ENCODE assay signal across 24 mouse cellular contexts in genomic region chr16:91780826-91781225, GRCm38 (mm10). TPM values are rescaled to one million over a fixed set of nuclear protein-coding genes. Genes with fewer than 3 reads are reported as not detected.
DNase-seq lines count a peak whose midpoint lies in the region; ATAC-seq and TF ChIP-seq lines count a peak whose summit lies in the region.
"Had no signal": no experiment of that assay in that cellular context is flagged by ENCODE, and none has a peak within 500 bp of the region (broad histone marks: within the 10 kb centered on the region; RNA-seq: fewer than 3 reads in every experiment).

No protein-coding gene starts in this region.

- no peak for TF ChIP-seq CTCF in thymus, adult 2 months (IDR thresholded peaks at IDR 0.05; ENCODE audit: borderline replicate concordance, control insufficient read depth, extremely low read depth, insufficient read depth, low read length, poor library complexity)

- peak; percentile 77 for ATAC-seq in inflammation-experienced regulatory T-cells, adult 6 months
- ATAC-seq in granulocyte monocyte progenitor cell, adult 5-6 weeks (replicated peaks; ENCODE audit: poor library complexity, severe bottlenecking), result no peak
- no peak for ATAC-seq in megakaryocyte-erythroid progenitor cell, adult 5-6 weeks (replicated peaks; ENCODE audit: low FRiP score, low TSS enrichment, poor library complexity, severe bottlenecking)
- ATAC-seq: intestine, embryonic 15.5 days; liver, postnatal 0 days; midbrain, embryonic 16.5 days; Patski had no signal

- no peak overlapping the region for H3K4me3 ChIP-seq in heart, embryonic 10.5 days
- no peak overlapping the region for H3K4me3 ChIP-seq in thymus, adult 2 months (ENCODE audit: control insufficient read depth, insufficient read depth, low read length)
- H3K4me3 ChIP-seq: heart, adult 2 months; hindbrain, embryonic 13.5 days; intestine, embryonic 15.5 days; kidney, embryonic 15.5 days; left cerebral cortex, adult 2 months; limb, embryonic 10.5 days had no signal

- H3K4me1 ChIP-seq in heart, embryonic 10.5 days, result peaks cover 11% of the 10 kb centered on the region; the same call in 1 of the 2 replicates
- H3K4me1 ChIP-seq in thymus, adult 2 months (replicated peaks; ENCODE audit: control insufficient read depth, insufficient read depth, low read length), result peaks cover 16% of the 10 kb centered on the region
- H3K4me1 ChIP-seq: intestine, embryonic 15.5 days; kidney, embryonic 15.5 days; limb, embryonic 10.5 days had no signal

- no peak overlapping the region for H3K27ac ChIP-seq in heart, embryonic 10.5 days
- no peak overlapping the region for H3K27ac ChIP-seq in thymus, adult 2 months (ENCODE audit: control insufficient read depth, insufficient read depth, low read length)
- H3K27ac ChIP-seq: heart, adult 2 months; intestine, embryonic 15.5 days; kidney, embryonic 15.5 days; left cerebral cortex, adult 2 months; limb, embryonic 10.5 days had no signal

- no peaks in the 10 kb centered on the region for H3K27me3 ChIP-seq in heart, embryonic 10.5 days (ENCODE audit: insufficient read depth, poor library complexity, severe bottlenecking)
- no peaks in the 10 kb centered on the region for H3K27me3 ChIP-seq in thymus, adult 2 months (ENCODE audit: control insufficient read depth, insufficient read depth, low read length)
- H3K27me3 ChIP-seq: hindbrain, embryonic 13.5 days; intestine, embryonic 15.5 days; kidney, embryonic 15.5 days; Patski had no signal

- H3K9me3 ChIP-seq in heart, embryonic 10.5 days, result no peaks in the 10 kb centered on the region
- H3K9me3 ChIP-seq: hindbrain, embryonic 13.5 days; intestine, embryonic 15.5 days; kidney, embryonic 15.5 days; limb, embryonic 10.5 days had no signal

- no peak for TF ChIP-seq POLR2A in thymus, adult 2 months (IDR thresholded peaks at IDR 0.05; ENCODE audit: control insufficient read depth, extremely low read depth, insufficient read depth, low read length, poor library complexity)

- peaks cover 20% of the 10 kb centered on the region; the same call in 1 of the 2 replicates for H3K36me3 ChIP-seq in heart, embryonic 10.5 days
- H3K36me3 ChIP-seq in thymus, adult 2 months (ENCODE audit: control insufficient read depth, insufficient read depth, low read length), result no peaks in the 10 kb centered on the region
- H3K36me3 ChIP-seq: intestine, embryonic 15.5 days had no signal

- WGBS in heart, embryonic 10.5 days, result 82% methylated on average over 3 of the region's 3 CpGs
- WGBS in thymus, adult 2 months, result 9% methylated on average over 3 of the region's 3 CpGs

- peak; percentile 17 for DNase-seq in heart, embryonic 10.5 days (ENCODE audit: low spot score)
- no peak for DNase-seq in heart, adult 8-10 months (ENCODE audit: low spot score)
- DNase-seq in thymus, adult 2 months, result peak; percentile 31
- no peak for DNase-seq in heart, postnatal 36 days
- DNase-seq: adrenal gland, postnatal 25 days; cerebellum, adult 11-12 months; cerebellum, postnatal 14 days; embryo, embryonic 11 days; gastrocnemius, postnatal 10 days; kidney, postnatal 4 days; layer of hippocampus, adult 9-11 months; liver, postnatal 0 days; right cerebral cortex, adult 18-20 months had no signal

- intact Hi-C loops in heart, postnatal 36 days (cut with DNase I), result no loop called here

RNA-seq across cellular contexts. Expression of gene Itsn1, which starts 51.7 kb away (rescaled TPM):
- polyA plus RNA-seq in heart, embryonic 10.5 days (2016; fragmentation: Nextera tagmentation; extraction: Ambion mirVana), result 26.0 and 26.5 TPM in 2 replicates
- total RNA-seq in heart, adult 8-10 months (2022), result 10 to 100 TPM; 50.2 to 64.1 (median 53.3) TPM
- polyA plus RNA-seq in inflammation-experienced regulatory T-cells, adult 6 months (2017; shearing (Covaris generic)), result 1 to 10 TPM in 2 of 3 experiments, under 1 TPM in 1; 0.74 to 4.1 (median 3.9) TPM
- 8.9 and 12.9 TPM in 2 replicates for polyA plus RNA-seq in thymus, adult 2 months (2012; rRNA removed)
- 9.3 and 10.7 TPM in 2 replicates for total RNA-seq in granulocyte monocyte progenitor cell, adult 5-6 weeks (2014; fragmentation: Nextera tagmentation)
- total RNA-seq in granulocyte monocyte progenitor cell, adult 5-6 weeks (2017), result 5.0 and 7.0 TPM in 2 replicates
- 24.0 and 27.8 TPM in 2 replicates for total RNA-seq in megakaryocyte-erythroid progenitor cell, adult 5-6 weeks (2014; fragmentation: Nextera tagmentation)
- 6.8 and 28.4 TPM in 2 replicates for total RNA-seq in megakaryocyte-erythroid progenitor cell, adult 5-6 weeks (2017)
- 10 to 100 TPM; 44.0 to 44.7 TPM for total RNA-seq in heart, postnatal 36 days (2021)

RNA-seq across cellular contexts. Expression of gene Cryzl1, which starts 52.1 kb away (rescaled TPM):
- polyA plus RNA-seq in heart, embryonic 10.5 days (2016; fragmentation: Nextera tagmentation; extraction: Ambion mirVana), result 58.0 and 60.3 TPM in 2 replicates
- total RNA-seq in heart, adult 8-10 months (2022), result 10 to 100 TPM; 26.0 to 30.4 (median 27.1) TPM
- 10 to 100 TPM; 66.2 to 89.2 (median 79.6) TPM for polyA plus RNA-seq in inflammation-experienced regulatory T-cells, adult 6 months (2017; shearing (Covaris generic))
- 19.1 and 21.7 TPM in 2 replicates for polyA plus RNA-seq in thymus, adult 2 months (2012; rRNA removed)
- total RNA-seq in granulocyte monocyte progenitor cell, adult 5-6 weeks (2014; fragmentation: Nextera tagmentation), result 43.5 and 55.5 TPM in 2 replicates
- 65.5 and 85.7 TPM in 2 replicates for total RNA-seq in granulocyte monocyte progenitor cell, adult 5-6 weeks (2017)
- 33.7 and 72.0 TPM in 2 replicates for total RNA-seq in megakaryocyte-erythroid progenitor cell, adult 5-6 weeks (2014; fragmentation: Nextera tagmentation)
- total RNA-seq in megakaryocyte-erythroid progenitor cell, adult 5-6 weeks (2017), result 33.2 and 69.5 TPM in 2 replicates
- 10 to 100 TPM; 25.6 to 26.4 TPM for total RNA-seq in heart, postnatal 36 days (2021)

Comparison
In these comparisons a context has a peak if more than half of its experiments do, and no peak if none do; other contexts are left out.
1. DNase-seq: peak in heart, embryonic 10.5 days (single experiment) and thymus, adult 2 months (single experiment); none in heart, adult 8-10 months (single experiment) and heart, postnatal 36 days (0 of 2).